Mouse (Mus musculus) heart, postnatal 0 days (tissue): ENCODE measurements around the gene Iffo2.

Experiments used
- CTCF ChIP-seq: IDR thresholded peaks from 2 replicates; pipeline ENCODE4 v1.5.1; 2016; ENCODE audit warnings: antibody characterized with exemption, control low read depth, low read depth
- EP300 ChIP-seq: IDR thresholded peaks from 2 replicates; pipeline ENCODE4 v1.6.1; 2016; ENCODE audit warnings: antibody characterized with exemption, low read depth

DNA sequence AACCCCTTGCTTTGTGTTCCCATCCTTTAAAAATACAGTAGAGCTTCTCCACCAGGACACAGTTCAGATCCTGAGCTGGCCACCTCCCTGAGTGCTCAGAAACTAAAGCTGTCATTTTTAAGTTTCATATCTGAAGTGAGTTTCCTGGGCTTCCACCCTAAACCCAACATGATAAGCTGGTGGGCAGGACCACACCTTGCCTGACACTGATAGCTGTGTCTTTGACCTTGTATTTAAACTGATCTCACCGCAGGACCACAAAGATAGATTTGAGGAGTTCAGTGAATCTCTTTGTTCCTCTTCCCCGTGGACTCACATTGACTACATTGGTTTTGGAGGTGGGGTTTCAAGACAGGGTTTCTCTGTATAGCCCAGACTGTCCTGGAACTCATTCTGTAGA, 17.4 kb upstream of the Iffo2 start:
- TF ChIP-seq CTCF (no peak), EP300 (no peak)
